Mouse (Mus musculus): ENCODE measurements around the gene Elavl1.
"Not testable (repeated sequence)": the region's sequence is repeated elsewhere in the genome, so short reads cannot be mapped to it uniquely, and the experiment has no call there.

The Elavl1 gene

DNA sequence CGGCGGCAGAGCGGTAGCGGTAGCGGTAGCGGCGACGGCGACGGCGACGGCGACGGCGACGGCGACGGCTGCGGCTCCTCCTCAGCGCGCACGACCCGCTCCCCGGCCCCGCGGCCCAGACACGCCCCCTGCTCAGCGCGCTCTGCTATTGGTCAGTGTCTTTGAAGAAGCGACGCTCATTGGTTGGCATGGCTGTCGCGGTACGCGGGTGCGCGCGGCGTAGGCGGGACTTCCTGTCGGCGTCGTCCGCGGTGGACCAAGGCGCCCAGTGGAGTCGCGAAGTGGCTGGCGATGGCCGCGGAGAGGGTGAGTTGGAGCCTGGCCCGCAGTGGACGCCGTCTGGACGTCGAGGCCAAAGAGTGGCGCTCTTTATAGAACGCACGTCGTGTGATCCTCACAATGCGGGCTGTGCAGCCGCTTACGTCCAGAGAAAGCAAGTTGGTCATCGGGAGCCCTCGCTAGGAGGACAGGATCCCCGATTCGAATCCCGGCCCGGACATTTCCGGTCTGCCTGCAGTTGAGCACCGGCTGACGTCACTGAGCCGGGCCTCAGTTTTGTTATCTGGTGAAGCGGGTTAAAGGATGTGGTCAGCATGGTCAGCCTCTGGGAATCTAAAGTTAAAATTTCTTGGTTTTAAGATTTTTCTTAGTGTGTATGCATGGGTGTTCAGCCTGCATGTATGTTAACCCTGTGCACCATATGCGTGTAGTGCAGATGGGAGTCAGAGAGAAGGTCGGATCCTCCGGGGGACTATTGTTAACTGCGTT, at the start of gene Elavl1, which contains the start of gene Ccl25:
TSS of gene Elavl1 (minus strand) at position 431 of the 768 bp plus-strand sequence.
TSS of gene Ccl25 (plus strand) at position 228 of the 768 bp plus-strand sequence.
- DNase-seq (ENCODE audit: low spot score) = peak; percentile 97

DNA sequence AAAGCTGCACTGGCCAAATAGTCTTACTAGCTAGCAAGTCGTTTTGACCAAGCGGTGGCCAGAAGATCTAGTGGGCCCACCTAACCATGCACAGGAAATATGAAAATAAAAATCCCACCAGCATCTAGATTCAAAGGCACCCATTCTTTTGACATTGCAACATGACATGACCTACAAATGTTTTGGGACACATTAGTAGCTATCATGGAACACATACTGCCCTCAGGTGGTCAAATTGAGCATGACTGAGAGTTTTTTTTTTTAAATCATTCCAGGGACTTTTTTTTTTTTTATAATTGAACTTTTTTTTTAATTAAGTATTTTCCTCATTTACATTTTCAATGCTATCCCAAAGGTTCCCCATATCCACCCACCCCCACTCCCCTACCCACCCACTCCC, 47.4 kb upstream of the Elavl1 start:
- DNase-seq (ENCODE audit: low spot score) = no peak

DNA sequence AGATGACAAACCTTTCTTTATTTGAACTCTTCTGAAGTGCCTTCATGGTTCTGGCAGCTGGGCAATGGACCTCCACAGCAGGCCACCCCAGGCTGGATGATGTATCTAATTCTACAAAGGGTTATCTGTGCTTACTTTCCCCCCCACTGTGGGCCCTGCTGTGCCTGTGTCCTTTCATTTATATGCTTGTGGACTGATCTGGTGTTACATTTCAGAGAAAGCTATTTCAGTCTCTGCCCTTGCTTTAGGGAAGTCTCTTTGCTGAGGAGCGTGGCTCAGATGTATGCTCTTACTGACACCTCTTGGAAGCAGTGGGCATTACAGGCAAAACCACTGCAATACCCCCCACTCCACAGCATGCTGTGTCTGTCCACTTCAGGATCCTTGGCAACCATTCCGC, 44.9 kb upstream of the Elavl1 start:
- DNase-seq (ENCODE audit: low spot score) = no peak

DNA sequence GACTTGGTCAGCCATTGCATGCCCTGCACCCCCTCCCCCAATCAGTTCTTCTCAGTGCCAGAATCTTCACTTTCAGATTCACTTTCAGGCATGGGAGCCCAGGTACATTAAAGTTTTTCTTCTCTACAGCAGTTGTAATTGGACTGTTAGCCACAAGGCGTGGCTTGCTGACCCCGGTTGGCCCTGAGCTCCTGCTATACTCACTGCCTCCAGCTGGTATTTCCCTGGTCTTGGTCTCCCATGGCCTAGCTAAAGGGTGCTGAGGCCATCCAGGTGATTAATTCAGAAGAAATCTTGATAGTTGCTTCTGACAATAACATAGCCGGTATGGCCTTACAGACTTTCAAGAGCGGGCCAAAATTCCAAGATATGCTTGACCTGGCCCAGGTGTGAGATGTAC, 43.3 kb upstream of the Elavl1 start:
- no peak for DNase-seq (ENCODE audit: low spot score)

DNA sequence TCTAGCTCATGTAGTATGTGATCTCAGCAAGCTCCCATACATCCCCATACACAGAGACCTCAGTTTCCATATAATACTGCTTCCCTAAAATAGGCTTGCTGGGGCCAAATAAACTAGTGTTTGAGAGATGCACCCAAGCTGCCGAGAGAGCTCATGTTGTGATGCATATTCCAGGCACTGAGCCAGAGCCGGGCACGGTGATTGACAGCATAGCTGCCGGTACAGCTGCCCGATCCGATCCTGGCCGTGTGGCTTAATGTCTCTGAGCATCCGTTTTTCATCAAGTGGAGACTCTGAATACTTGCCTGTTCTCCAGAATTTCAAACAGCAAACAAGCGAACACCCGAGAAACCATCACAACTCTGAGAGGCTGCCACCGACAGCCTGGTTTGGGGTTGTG, 42.6 kb upstream of the Elavl1 start:
- DNase-seq (ENCODE audit: low spot score) = no peak

DNA sequence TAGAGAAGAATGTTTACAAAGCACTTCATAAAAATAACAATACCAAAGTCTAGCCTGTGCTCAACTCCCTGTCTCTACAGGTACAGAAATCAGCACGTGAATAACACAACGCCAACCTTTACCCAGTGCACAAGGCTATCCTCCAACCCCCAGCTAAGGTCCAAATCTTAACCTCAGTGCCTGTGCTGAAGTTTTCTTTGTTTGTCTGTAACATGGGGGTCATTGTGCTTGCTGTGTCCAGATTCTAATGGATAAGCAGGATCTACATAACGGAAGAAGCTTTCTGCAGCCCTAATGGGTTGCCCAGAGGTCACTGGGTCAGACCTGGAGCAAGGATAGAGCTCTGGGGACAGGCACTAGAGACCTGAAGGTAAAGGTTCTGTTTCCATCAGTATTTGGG, 41.0 kb upstream of the Elavl1 start:
- no peak for DNase-seq (ENCODE audit: low spot score)

DNA sequence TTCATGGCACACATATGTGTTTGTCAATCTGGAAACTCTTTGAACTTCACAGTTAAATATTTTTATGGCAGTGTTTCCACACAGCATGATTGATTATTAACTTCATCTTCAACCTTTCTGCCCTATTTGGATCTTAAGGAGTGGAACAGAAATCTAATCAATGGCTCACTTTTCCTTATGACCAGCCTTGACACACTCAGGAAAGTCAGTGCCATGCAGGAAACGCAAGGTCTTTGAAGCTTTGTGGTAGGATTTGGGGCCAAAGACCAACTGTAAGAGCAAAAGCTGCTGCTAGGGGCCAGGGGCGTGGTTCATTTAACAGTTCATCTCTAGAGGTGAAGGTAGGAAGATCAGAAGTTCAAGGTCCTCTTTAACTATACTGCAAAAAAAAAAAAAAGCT, 35.7 kb upstream of the Elavl1 start:
- DNase-seq (ENCODE audit: low spot score) = no peak

DNA sequence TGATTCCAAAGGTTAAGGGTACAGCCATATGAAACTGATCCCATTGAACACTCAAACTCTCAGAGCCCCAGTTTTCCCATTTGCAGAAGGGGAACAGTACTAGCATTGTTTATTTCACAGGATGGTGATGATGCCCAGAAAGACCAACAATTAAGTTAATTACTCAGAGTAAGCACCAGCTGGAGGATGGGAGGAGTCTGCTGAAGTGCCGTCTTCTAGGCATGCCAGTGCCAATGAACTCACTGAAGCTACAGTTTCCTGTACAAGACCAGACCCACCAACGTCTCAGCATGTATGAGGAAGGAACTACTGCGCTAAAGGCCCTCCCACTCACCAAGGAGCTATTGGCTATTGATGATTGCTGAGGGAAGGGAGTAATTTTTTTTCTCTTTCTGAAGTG, 34.1 kb upstream of the Elavl1 start:
- DNase-seq (ENCODE audit: low spot score) = no peak

DNA sequence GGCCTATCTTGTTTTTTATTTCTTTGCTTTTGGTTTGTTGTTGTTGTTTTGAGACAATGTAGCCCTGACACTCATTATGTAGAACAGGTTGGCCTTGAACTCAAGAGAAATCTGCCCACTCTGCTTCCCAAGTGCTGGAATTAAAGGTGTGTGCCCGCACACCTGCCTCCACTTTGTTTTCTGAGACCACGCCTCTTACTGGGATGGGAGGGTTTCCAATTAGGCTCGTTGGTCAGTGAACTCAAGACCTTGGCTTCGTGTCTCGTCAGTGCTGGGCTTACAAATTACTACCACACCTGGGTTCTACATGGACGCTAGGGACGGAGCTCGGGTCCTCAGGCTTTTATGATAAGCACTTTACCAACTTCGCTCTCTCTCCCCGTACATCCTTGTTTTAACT, 30.2 kb upstream of the Elavl1 start:
- DNase-seq (ENCODE audit: low spot score) = no peak

DNA sequence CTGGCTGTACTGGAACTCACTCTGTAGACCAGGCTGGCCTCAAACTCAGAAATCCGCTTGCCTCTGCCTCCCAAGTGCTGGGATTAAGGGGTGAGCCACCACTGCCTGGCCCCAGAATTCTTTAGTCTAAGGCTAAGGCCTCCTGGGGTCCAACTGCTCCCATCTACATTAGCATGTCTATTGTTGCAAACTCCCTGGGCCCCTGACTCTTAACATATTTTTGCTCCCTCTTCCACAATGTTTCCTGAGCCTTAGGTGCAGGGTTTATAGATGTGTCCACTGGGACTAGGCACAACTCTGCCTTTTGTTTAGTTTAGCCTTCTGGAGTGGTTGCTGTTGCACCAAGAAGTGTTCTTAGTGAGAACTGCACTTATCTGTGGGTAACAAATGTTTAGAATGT, 29.3 kb upstream of the Elavl1 start:
- DNase-seq (ENCODE audit: low spot score) = no peak

DNA sequence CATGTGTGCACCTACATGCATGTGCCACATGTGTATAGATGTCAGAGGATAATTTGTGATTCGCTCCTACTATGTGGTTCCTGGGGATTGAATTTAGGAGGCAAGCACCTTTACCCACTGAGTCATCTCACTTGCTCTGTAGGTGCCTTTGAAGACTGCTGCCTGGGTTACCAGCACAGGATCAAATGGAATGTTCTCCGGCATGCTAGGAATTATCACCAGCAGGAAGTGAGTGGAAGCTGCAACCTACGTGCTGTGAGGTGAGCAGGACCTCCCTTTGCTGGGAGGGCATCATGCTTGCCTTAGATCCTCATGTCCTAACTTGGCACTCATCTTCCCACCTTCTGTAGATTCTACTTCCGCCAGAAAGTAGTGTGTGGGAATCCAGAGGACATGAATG, 28.5 kb upstream of the Elavl1 start:
- DNase-seq (ENCODE audit: low spot score) = no peak

DNA sequence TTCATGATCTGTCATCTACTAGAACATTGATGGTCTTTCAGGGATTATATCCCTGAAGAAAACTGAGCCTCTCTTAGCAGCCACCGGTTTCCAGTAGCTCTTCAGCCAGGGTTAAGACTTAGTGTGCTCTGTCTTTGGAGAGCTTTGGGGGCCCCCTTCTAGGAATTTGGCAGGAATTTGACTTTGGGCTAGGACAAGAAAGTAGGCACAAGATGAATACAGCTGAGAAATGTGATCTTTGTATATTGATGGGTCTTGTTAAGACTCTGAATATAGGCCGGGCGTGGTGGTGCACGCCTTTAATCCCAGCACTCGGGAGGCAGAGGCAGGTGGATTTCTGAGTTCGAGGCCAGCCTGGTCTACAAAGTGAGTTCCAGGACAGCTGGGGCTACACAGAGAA, 27.3 kb upstream of the Elavl1 start:
- not testable (repeated sequence) for DNase-seq (ENCODE audit: low spot score)

DNA sequence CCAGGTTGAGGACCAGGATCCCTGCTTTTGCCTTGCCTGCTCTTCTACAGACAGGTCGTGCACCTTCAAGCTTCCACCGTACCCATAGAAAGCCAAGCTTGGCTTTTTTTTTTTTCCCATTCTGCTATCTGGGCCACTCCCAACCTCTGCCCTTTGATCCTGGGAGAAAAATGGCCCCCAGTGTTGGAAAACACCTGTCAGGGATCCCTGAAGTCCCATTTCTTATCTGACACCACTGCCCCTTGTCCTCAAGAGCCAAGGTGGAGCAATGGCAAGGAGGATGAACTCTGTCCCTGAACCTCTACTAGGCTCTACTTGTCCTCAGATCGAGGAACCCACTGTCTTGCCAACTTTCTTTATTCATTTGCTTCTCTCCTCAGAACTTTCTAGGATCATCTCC, 25.4 kb upstream of the Elavl1 start:
- no peak for DNase-seq (ENCODE audit: low spot score)

DNA sequence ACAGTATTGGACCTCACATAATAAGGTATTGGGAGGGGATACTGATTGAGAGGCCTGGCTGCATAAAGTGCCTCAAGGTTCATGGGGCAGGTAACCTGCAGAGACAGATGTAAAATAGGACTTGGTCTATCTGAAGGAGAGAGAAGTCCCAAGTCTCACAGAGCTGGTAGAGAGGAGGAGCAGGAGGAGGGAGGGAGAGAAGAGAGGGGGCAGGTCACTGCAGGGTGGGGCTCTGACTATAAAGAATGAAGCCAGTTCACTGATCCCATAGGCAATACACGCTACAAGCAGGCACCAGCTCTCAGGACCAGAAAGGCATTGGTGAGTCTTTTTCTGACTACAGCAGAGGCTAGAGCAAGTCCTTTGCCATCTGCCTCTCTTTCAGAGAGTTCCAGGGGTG, 24.1 kb upstream of the Elavl1 start:
- no peak for DNase-seq (ENCODE audit: low spot score)

DNA sequence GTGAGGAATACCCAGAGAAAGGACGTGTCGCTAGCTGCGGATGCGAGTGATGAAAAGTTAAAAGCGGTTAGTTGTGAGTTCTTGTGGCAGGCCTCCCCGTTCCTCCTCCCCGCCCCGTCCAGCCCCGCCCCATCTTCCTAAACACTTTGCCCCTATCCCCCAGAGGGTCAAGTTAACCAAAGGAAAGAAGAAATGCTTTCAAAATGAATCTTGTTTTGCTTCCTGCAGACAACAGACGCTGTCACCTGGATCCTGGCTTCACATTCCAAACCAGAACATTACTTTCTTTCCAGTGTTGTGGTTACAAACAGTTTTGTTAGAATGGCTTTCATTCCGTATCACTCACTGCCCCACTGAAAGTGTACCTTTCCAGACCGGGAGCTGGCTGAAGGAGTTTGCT, 23.1 kb upstream of the Elavl1 start:
- DNase-seq (ENCODE audit: low spot score) = no peak

DNA sequence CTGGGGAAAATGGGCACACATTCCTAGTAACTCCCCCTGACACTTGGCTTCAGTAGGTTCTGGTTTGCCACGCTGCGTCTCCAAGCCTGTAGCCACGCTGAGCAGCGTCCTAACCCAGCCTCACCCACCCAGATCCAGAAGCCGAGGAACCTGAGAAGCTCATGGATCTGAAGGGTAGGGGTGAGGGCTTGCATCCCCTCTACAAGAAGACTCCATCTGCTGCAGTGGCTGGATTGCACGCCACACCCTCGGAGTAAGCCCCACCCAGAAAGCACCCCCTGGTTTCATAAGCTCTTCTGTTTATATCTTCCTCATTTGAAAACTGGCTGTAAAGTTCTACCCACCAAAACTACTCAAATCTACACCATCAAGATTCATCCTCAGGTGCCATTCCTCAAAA, 22.4 kb upstream of the Elavl1 start:
- no peak for DNase-seq (ENCODE audit: low spot score)

DNA sequence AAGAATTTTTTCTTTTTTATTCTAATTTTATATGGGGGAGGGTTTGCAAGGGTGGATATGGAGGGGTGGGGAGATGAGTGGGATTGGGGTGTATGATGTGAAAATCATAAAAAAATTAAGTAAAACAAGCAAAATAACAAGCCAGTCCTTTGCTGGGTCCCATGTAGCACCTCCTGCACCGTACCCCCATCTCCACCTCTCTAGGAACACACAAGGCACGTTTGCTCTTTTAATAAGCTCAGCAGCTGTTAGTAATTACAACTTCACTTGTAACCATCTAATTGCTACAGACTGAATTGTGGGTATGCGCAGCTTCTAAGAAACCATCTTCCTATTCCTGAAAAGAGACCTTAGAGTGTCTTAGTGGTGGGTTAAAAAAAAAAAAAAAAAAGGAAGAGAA, 15.0 kb upstream of the Elavl1 start:
- DNase-seq (ENCODE audit: low spot score) = no peak

DNA sequence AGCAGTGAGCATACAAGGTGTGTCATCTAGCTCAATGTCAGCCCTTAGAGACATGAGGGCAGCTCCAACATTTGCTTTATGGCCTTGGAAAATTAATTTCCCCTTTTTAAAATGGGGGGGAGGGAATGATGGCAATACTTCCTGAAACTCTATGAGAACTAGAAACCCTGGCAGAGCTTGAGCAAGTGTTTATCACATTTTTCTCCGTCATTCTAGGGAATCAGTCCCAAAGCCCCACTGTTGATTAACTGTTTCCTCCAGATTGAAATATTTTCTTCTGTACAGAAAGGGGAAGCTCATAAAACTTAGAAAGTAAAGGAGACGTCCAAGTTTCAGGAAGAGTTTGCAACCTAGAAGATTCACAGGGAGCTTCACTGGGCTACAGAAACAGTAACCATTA, 10.5 kb upstream of the Elavl1 start:
- DNase-seq (ENCODE audit: low spot score) = no peak

DNA sequence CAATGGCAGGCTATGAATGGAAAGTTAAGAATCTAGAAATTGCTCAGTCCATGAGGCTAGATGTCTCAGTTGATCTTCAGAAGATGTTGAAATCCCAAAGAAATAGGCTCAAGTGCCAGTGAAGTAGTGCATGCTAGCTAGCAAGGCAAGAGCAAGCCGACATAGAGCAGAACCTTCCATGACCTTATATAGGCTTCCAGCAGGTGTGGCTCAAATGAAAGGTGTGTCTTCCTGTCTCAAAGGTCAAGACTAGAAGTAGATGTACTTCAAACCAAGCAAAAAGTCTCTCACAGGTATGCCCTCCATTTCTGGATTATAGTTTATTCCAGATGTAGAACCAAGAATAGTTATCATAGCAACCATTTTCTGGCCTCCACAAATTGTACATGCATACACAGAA, 8.8 kb upstream of the Elavl1 start:
- DNase-seq (ENCODE audit: low spot score) = no peak

DNA sequence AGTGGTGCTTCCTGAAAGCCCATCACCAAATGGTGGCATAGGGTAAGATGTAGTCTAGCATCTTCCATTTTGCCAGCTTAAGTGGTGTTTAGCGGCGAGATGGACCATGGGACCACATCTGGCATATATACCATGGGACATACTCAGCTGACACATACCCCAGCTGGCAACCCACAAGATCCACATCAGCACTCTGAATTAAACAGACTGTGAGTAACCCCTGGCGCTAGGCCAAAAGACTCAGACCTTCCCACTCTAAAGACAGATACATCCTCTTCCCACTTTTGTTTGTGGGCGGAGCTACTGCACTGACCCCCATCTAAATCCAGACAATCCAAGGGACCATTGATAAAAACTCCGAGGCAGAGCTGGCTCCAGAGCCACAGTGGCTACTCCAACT, 3.8 kb upstream of the Elavl1 start:
- no peak for DNase-seq (ENCODE audit: low spot score)

DNA sequence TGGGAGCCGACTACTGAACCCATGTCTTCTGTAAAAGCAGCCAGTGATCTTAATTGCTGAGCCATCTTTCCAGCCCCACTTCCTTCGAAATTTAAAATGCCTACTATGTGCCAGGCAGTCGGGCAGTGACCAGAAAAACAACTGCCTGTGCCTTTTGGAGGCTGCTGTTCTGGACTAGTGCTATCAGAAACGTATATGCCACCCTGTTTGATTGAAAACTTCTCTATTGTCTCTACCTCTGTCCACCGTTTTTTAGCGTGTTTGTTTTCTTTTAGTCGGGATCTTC, 481 bp upstream of the Elavl1 start:
- no peak for DNase-seq (ENCODE audit: low spot score)

DNA sequence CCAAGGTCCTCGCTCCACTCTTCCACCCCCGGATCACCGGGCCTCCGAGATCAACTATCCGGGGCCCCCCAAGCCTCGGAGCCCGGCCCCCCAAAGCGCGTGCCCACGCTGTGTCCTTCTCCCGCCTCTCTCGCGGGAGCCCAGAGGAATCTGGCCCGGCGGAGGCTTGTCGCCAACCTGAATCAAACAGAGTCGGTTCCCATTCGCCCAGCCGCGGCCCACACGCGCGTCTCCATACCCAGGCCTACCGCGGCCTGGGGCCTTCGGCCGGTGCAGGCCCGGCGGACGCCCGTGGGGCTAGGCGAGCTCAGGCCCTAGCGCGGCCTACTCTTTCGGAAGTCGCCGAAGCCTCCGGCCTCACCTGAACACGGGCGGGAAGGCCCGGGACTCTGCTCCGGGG, 688 bp downstream of the Elavl1 start:
- DNase-seq (ENCODE audit: low spot score) = peak; percentile 36

DNA sequence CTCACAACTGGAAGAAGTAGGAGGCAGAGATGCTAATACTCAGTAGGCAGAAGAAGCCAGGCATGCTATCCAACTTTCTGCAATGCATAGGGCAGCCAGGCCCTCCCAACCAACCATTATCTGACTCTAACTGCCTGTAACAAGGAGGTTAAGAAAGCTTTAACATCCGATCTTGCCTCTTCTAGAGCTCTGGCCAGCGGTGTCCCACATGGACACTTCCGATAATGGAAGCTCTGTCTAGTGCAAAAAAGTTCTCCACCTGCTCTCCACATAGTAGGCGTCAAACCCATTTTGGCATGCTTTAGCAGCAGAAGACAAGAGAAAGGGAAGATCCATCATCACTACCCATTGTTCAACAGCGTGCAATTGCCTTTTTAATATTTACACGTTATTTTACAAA, 1.3 kb downstream of the Elavl1 start:
- no peak for DNase-seq (ENCODE audit: low spot score)

DNA sequence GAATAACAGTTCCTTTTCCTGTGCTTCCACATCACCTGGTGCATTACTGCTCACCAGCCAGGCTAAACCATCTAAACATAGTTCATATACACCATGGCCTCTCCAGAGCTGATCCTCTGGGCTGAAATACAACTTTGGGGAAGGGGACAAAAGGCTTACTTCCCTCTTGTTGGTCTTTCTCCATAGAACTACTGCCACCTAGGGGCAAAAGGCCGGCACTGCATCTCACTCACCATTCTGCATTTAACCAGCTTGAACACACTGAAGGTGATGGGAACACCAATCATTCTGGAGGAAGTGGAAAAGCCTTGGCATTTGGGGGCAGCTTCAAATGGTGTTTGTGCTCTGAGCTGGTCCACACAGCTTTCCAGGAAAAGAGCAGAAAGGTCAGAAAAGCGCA, 2.7 kb downstream of the Elavl1 start:
- peak; percentile 84 for DNase-seq (ENCODE audit: low spot score)

DNA sequence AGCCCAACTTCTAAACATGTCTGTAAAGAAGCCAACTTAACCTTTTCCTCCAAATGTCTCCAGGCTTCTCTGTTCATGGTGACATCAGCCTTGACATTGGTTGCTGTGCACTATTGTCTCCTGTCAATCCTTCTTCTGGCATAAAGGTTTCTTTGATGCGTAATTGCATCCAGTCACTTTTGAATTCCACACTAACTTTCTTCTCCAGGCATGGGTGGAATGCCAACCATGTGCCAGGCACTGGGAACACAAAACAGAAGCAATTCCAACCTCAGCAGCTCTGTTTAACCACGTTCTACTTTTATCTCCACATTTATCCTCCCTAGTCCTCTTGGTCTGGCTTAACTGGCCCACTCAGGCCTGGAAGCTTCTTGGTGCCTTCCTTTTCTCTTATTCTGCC, 4.2 kb downstream of the Elavl1 start:
- no peak for DNase-seq (ENCODE audit: low spot score)

All from ovary, postnatal 14 days (tissue).